In the genomic region with DNA sequence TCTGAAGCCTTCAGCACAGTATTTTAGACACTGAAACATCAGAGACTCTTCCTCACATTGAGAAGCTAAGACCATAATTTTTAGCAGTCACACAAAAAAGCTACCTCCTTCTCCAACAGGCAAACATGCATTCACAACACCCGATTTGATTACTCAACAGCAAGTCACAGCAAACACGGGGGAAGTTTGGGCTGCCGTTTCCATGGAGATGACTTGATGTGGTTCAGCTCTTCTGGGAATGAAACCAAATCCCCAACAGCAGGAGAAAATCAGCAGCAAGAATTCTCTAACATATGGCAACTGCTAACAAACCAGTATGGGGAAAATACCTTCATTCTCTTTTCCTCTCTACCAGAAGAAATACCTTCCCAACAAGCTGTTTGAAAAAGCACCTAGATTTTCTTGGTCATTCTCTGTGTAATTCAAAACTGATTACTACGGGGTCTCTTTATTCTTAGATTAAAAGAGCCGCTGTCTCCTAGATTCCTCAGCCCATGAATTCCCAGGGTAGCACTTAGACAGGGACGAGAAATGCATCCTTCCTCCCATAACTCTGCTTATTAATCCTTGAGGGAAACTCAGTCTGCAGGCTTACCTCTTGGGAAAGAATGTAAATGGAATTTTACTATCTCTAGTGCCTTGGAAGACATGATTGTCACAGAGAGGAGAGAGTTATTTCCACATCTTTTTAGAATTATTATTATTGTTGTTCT, we compare ENCODE assay signal across 7 mouse cellular contexts.
DNase-seq lines count a peak whose midpoint lies in the region; ATAC-seq lines count a peak whose summit lies in the region.

No protein-coding gene starts in this region.

- ATAC-seq in cerebellum, adult (ENCODE audit: insufficient number of reproducible peaks, low FRiP score, low TSS enrichment) = peak; percentile 83
- peak; percentile 49 to 53; a peak in 1 of 4 replicates for ATAC-seq in hematopoietic stem cell, adult 5-6 weeks (replicated peaks in 1 of 2; ENCODE audit: insufficient read depth in 1 of 2, low FRiP score in 2 of 2, low TSS enrichment in 1 of 2, low read depth in 1 of 2, poor library complexity in 2 of 2, severe bottlenecking in 2 of 2)

- DNase-seq in embryo, embryonic 10 days (ENCODE audit: low spot score) = peak; percentile 81
- peak; percentile 94 for DNase-seq in layer of hippocampus, adult 9-11 months
- peak; percentile 47 to 61 for DNase-seq in lung, postnatal 4 days
- peak; percentile 77 to 88 for DNase-seq in right cerebral cortex, postnatal 36 days (ENCODE audit: low spot score in 2 of 2)
- DNase-seq in thymus, postnatal 36 days = no peak

Comparison
In these comparisons a context has a peak if more than half of its experiments do, and no peak if none do; other contexts are left out.
1. DNase-seq: peak in embryo, embryonic 10 days (single experiment), layer of hippocampus, adult 9-11 months (single experiment), lung, postnatal 4 days (2 of 2) and right cerebral cortex, postnatal 36 days (2 of 2); none in thymus, postnatal 36 days (0 of 2).